Mouse (Mus musculus) CD4-positive naive resting alpha-beta T cell, adult 57 days (primary cell): ENCODE measurements around the gene Slc26a8. TPM values are rescaled to one million over a fixed set of nuclear protein-coding genes. Genes with fewer than 3 reads are reported as not detected.

ENCODE experiments used
- total RNA-seq: library from RNA; stranded (reverse); gene quantifications from one replicate; pipeline ENCODE4 v1.2.4, GENCODE M21; 2023

Slc26a8 gene
- 3.7 TPM for total RNA-seq

DNA sequence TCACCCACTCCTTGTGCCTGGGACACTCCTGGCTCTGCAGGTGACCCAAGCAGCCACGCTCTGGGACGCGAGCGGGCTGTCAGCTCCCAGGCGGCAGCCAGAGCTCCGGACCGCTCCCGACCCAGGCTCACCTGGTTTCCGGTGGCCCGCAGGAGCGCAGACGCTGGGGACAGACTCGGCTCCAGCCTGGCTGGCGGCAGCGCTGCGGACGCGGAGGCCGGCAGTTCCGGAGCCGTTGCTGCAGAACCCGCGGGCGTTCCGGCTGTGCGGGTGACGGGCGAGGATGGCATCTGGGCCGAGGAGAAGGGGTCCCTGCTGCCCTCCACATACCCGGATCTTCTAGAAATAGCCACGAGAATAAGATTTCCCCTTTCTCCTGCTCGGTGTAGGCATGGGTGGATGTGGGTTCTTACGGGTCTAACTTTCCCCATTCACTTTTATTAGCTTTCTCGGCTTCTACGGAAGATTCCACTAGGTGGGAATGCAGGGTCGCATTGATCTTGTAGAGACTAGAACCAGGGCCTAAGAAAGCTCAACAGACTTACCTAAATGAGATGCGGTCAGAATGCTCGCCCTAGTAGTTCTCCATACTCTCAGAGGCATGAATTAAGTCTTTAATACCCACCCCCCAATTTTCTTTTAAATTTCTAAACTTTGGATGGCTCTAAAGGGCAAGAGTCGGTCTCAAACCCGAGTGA lies at the start of gene Slc26a8:
TSS of gene Slc26a8 (minus strand) at position 648 of the 698 bp plus-strand sequence.

DNA sequence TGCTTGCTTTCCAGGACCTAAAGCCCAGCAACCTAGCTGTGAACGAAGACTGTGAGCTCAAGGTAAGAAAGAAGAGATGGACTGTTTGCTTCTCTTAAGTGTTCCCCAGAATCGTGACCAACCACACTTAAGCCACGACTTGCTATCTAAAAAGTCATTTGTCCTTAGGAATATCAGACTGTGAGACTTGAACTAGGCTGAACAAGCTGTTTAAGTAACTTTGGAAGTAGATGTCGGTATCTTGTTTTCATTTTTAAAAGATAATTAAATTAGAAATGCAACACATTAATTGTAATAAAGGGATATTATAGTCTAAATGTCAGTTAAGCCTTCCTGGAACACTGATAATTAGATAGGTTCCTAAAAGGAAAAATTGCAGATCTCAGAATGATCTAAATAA lies 35.8 kb upstream of the Slc26a8 start, which contains the start of gene AC170998.1:
TSS of gene AC170998.1 (plus strand) at position 301 of the 400 bp plus-strand sequence.

DNA sequence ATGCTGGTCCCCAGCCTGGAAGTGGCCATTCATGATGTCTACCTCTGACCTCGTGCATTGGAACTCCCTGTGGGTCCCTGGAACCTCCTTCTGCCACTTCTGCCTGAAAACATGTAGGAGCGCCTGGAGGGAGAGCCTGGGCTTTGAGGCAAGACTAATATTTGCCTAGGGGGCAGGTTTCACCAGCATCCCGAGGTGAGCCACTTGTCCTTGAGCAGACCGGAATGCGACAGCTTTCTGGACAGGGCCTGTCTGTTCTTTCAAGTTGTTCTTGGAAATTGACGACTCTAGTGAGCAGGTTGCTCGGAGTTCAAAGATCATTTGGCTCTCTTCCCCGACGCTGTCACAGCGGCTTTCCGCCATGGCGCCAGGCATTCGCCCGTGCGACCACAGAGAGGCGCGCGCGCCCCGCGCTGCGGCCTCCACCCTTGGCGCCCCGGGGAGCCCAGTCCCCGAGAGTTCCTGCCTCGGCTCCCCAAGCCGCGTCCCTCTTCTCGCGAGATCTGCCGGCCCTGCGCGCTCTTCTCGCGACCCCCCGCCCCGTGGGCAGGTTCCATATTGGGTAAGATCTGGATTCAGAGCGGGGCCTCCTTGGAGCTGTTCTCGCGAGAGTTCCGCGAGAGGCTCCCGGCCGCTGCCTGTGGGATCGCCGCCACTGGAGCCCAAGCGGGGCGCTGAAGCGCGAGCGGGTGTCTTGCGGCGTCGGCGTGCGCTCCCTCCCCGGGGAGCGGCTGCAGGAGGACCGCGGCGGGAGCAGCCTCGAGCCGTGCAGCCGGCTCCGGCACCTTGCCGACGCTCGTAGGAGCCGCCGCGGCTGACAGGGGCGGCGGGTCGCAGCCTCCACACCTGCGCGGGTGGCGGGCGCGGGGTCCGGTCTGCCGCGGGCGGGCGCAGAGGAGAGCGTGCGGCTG lies 998 bp upstream of the Slc26a8 start, which contains the start of gene Mapk14:
TSS of gene Mapk14 (plus strand) at position 554 of the 911 bp plus-strand sequence.

DNA sequence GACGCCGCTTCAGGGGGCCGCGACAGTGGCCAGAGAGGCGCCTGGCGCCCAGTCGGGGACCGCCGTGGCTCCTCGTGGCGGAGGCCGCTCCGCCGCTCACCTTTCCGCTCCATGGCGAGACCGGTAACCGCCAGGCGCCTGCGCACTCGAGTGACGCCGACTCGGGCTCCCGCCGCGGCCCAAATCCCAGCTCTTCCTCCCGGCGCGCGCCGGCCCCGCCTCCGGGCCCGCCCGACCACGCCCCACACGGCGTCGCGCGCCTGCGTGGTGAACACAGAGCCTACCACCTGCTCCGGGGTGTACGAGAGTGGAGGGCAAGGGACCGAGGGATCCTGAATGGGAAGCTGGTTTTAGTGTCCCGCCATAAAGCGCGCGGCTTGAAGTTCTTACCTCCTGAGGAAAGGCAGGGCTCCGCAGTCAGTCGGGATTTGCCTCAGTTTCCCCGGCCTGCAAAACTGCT lies 67.7 kb downstream of the Slc26a8 start, which contains the start of gene Srpk1:
TSS of gene Srpk1 (minus strand) at position 410 of the 460 bp plus-strand sequence.

Other genes starting within 250 kb of the Slc26a8 start
- 38.8 TPM for gene Fkbp5, start 172.7 kb downstream of the Slc26a8 start, total RNA-seq
- 0.80 TPM for gene Armc12, start 159.4 kb downstream of the Slc26a8 start, total RNA-seq
- gene Clpsl2, start 140.8 kb downstream of the Slc26a8 start, total RNA-seq, result not detected
- gene Clps, start 129.5 kb downstream of the Slc26a8 start, total RNA-seq, result 4.7 TPM
- gene Lhfpl5, start 114.6 kb downstream of the Slc26a8 start, total RNA-seq, result not detected
- gene Srpk1, start 67.5 kb downstream of the Slc26a8 start, total RNA-seq, result 395 TPM
- 112 TPM for gene Mapk14, start 1.1 kb upstream of the Slc26a8 start, total RNA-seq
- 10.8 TPM for gene AC170998.1, start 35.9 kb upstream of the Slc26a8 start, total RNA-seq
- gene Mapk13, start 79.1 kb upstream of the Slc26a8 start, total RNA-seq, result 0.83 TPM
- gene Brpf3, start 110.9 kb upstream of the Slc26a8 start, total RNA-seq, result 51.9 TPM
- not detected for gene Pnpla1, start 168.2 kb upstream of the Slc26a8 start, total RNA-seq
- gene 4930539E08Rik, start 225.1 kb upstream of the Slc26a8 start, total RNA-seq, result 0.65 TPM